Mouse (Mus musculus) heart, postnatal 0 days (tissue): ENCODE measurements around the gene E330021D16Rik. TPM values are rescaled to one million over a fixed set of nuclear protein-coding genes. Genes with fewer than 3 reads are reported as not detected.

ENCODE experiments used
- ATAC-seq: fragments of 200-750 bp; cut with Nextera tagmentation; 2 replicates; pipeline ENCODE4 v1.8.0; 2017; ENCODE audit warnings: low read depth, moderate number of reproducible peaks, moderate library complexity; ENCODE audit not compliant: insufficient read depth
- DNase-seq: peaks from one replicate; pipeline ENCODE4 v3.0.0-alpha.2; 2016; ENCODE audit warnings: low spot score
- H3K27ac ChIP-seq: fragments of 300-500 bp; sonication (generic); 2 replicates; pipeline ENCODE4 v1.5.1; 2014; ENCODE audit warnings: low read depth, mild to moderate bottlenecking
- H3K27me3 ChIP-seq: fragments of 300-500 bp; sonication (generic); 2 replicates; pipeline ENCODE4 v1.6.1; 2014; ENCODE audit warnings: low read length, mixed read lengths; ENCODE audit not compliant: control insufficient read depth, insufficient read depth
- H3K36me3 ChIP-seq: fragments of 300-500 bp; sonication (generic); replicated peaks from 2 replicates; pipeline ENCODE4 v1.6.1; 2014; ENCODE audit warnings: low read length, mixed read lengths; ENCODE audit not compliant: control insufficient read depth, insufficient read depth
- H3K4me1 ChIP-seq: fragments of 300-500 bp; sonication (generic); 2 replicates; pipeline ENCODE4 v1.6.1; 2014; ENCODE audit warnings: antibody characterized with exemption; ENCODE audit not compliant: control insufficient read depth, insufficient read depth
- H3K4me2 ChIP-seq: fragments of 300-500 bp; sonication (generic); 2 replicates; pipeline ENCODE4 v1.6.1; 2014; ENCODE audit warnings: low read depth, mild to moderate bottlenecking, low read length, moderate library complexity
- H3K4me3 ChIP-seq: fragments of 300-500 bp; sonication (generic); 2 replicates; pipeline ENCODE4 v1.5.1; 2014; ENCODE audit warnings: low read depth, low read length
- H3K9ac ChIP-seq: fragments of 300-500 bp; sonication (generic); replicated peaks from 2 replicates; pipeline ENCODE4 v1.6.1; 2014; ENCODE audit warnings: low read depth, low read length, mixed read lengths
- H3K9me3 ChIP-seq: fragments of 300-500 bp; sonication (generic); replicated peaks from 2 replicates; pipeline ENCODE4 v1.6.1; 2016; ENCODE audit warnings: low read length; ENCODE audit not compliant: control insufficient read depth
- CTCF ChIP-seq: IDR thresholded peaks from 2 replicates; pipeline ENCODE4 v1.5.1; 2016; ENCODE audit warnings: antibody characterized with exemption, control low read depth, low read depth
- EP300 ChIP-seq: IDR thresholded peaks from 2 replicates; pipeline ENCODE4 v1.6.1; 2016; ENCODE audit warnings: antibody characterized with exemption, low read depth
- WGBS: fragments of 180-500 bp; shearing (Covaris S2); extraction: QIAGEN DNeasy Blood & Tissue Kit; methylation state at CpG from one replicate; pipeline ENCODE4 v1.1.7; 2014; 5-methylcytosine and 5-hydroxymethylcytosine counted together
- polyA plus RNA-seq: library from polyadenylated mRNA; unstranded; fragments of >200 nt; fragmentation: Nextera tagmentation; extraction: Ambion mirVana; gene quantifications from 2 replicates; pipeline ENCODE4 v1.2.1, GENCODE M21; 2015
- total RNA-seq: library from RNA; depleted of rRNA; stranded (reverse); fragments of >200 nt; gene quantifications from 2 replicates; pipeline ENCODE4 v1.2.3, GENCODE M21; 2014; ENCODE audit warnings: low replicate concordance; rRNA removed

The E330021D16Rik gene
- total RNA-seq (not detected in 2 replicates), polyA plus RNA-seq (not detected in 2 replicates)

DNA sequence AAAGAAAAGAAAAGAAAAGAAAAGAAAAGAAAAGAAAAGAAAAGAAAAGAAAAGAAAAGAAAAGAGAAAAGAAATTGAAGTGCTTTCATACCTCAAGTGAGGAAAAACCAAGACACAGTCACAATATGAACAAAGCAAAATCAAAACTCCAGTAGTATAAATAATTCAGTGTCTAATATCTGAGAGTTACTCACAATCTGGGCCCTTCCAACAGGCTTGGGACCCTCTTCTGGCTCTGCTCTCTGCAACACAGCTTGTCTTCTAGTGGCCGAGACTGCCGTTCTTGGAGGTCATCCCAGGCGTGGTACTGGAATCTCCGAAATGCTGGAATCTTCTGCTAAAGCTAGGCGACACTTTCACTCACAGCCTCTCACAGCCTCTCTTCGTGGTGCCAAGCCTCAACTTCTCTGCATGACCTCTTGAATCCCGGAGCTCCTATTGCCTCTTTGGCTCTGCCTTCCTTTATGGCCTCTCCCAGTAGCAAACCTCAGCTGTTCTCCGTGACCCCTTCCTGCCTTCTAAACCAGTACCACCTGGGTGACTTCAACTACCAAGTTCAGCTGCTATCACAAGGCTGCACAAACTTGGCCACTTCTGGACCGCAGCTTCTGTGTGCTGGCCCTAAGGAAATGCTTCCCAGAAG is at the start of gene E330021D16Rik:
Gene E330021D16Rik, minus strand, starts transcription at position 437 of the 643 bp plus-strand sequence.
- DNase-seq (no peak), ATAC-seq (no peak)
- TF ChIP-seq CTCF (no peak), EP300 (no peak)
- no peak within 1 kb of the TSS for H3K4me3 ChIP-seq
- no peak within 1 kb of the TSS for H3K4me2 ChIP-seq
- no peaks in the 10 kb centered on the region for H3K27me3 ChIP-seq
- H3K36me3 ChIP-seq = no peaks in the 10 kb centered on the region
- H3K27ac ChIP-seq = no peak within 1 kb of the TSS
- 82% methylated on average over 9 of the region's 9 CpGs for WGBS
- peaks cover 7% of the 10 kb centered on the region for H3K4me1 ChIP-seq
- H3K9ac ChIP-seq = no peak within 1 kb of the TSS
- 0 out of 2 replicates have a peak, but pooled peaks cover 3% of the 10 kb centered on the region for H3K9me3 ChIP-seq

DNA sequence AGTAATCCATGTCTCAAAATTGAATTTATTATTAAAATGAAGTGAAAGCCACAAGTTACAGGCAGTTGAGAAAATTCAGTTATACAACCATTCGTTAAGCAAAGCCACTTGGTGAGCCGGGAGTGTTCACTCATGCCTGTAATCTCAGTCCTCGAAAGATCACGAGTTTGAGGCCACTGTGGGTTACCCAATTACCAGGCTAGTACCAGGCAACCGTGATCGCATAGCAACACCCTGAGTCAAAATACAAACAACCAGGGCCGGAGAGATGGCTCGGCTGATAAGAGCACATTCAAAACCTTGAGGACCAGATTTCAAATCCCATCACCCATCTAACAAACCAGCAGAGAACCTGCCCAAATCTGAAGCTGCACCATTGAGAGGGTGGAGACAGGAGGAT is 49.7 kb upstream of the E330021D16Rik start:
- H3K27ac ChIP-seq = no peak overlapping the region
- H3K4me2 ChIP-seq = no peak overlapping the region
- no peaks in the 10 kb centered on the region for H3K9me3 ChIP-seq
- DNase-seq = no peak
- H3K36me3 ChIP-seq = no peaks in the 10 kb centered on the region
- no peak overlapping the region for H3K9ac ChIP-seq
- 85% methylated on average over 8 of the region's 8 CpGs for WGBS
- H3K27me3 ChIP-seq = no peaks in the 10 kb centered on the region
- H3K4me1 ChIP-seq = peaks cover 15% of the 10 kb centered on the region
- no peak overlapping the region for H3K4me3 ChIP-seq
- ATAC-seq = no peak
- TF ChIP-seq EP300 (no peak), CTCF (no peak)

DNA sequence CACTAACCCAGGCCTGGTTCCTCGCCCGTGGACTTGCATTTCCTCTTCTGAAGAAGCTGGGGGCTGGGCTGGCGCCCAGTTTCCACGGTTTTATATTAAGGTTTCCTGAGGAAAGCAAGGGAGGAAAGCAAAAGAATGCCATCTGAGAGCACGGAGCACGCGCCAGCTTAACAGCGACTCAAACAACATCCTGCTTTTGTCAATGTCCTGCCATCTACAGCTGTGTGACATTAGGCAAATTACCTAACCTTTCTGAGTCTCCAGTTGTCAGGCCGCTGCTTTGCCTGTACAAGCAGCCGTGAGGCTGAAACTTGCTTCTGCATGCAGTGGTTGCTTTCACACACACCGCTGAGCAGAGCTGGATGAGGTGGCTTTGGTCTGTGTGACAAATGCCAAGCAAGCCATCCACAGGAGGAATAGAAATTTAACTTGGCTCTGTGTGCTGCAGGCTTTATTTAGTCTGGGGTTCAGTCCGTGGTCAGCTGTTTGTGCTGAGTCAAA is 48.8 kb upstream of the E330021D16Rik start:
- Histone ChIP-seq H3K27ac (peak overlapping the region; percentile 40; the same call in 1 of the 2 replicates), H3K4me2 (no peak overlapping the region), H3K4me1 (peaks cover 12% of the 10 kb centered on the region), H3K27me3 (no peaks in the 10 kb centered on the region), H3K36me3 (no peaks in the 10 kb centered on the region), H3K9me3 (no peaks in the 10 kb centered on the region), H3K9ac (no peak overlapping the region), H3K4me3 (no peak overlapping the region)
- ATAC-seq = no peak
- whole genome bisulfite sequencing = 39% methylated on average over 12 of the region's 12 CpGs
- TF ChIP-seq EP300 = no peak
- TF ChIP-seq CTCF = no peak
- peak; percentile 9 for DNase-seq

DNA sequence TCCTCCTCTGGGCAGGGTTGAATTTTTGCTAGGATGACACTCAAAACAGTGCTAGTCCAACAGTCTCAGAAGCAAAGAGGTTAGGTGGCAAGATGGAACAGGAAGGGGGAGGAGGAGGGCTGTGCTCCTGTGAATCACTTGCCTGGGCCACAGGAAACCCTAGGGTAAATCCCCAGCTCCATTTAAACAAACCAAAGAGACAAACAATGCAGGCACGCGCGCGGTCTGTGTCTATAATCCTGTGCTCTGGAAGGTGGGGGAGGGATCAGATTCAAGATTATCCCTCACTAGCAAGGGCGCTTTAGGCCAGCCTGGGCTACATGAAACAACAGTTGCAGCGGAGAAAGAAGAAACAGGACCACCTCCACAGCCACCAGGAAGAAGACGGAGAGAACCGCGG is 48.1 kb upstream of the E330021D16Rik start:
- Histone ChIP-seq H3K27ac (0 out of 2 replicates have a peak overlapping the region, but pooled peaks have one; percentile 40), H3K4me2 (no peak overlapping the region), H3K27me3 (no peaks in the 10 kb centered on the region), H3K9me3 (no peaks in the 10 kb centered on the region), H3K4me3 (no peak overlapping the region), H3K9ac (no peak overlapping the region), H3K4me1 (0 out of 2 replicates have a peak, but pooled peaks cover 6% of the 10 kb centered on the region), H3K36me3 (no peaks in the 10 kb centered on the region)
- ATAC-seq (no peak), DNase-seq (no peak)
- no peak for TF ChIP-seq CTCF
- no peak for TF ChIP-seq EP300
- WGBS = 71% methylated on average over 9 of the region's 9 CpGs

- Histone ChIP-seq H3K9ac (no peak overlapping the region), H3K9me3 (no peaks in the 10 kb centered on the region), H3K36me3 (no peaks in the 10 kb centered on the region), H3K27ac (no peak overlapping the region), H3K4me3 (no peak overlapping the region), H3K4me1 (no peaks in the 10 kb centered on the region), H3K4me2 (no peak overlapping the region), H3K27me3 (no peaks in the 10 kb centered on the region)
- WGBS = 81% methylated on average over 7 of the region's 7 CpGs
- TF ChIP-seq CTCF (no peak), EP300 (no peak)
- ATAC-seq (no peak), DNase-seq (no peak)
Observed at GRCm38 (mm10) chr6:136459156-136459555, 43.8 kb upstream of the E330021D16Rik start.
